Mouse (Mus musculus): ENCODE measurements around the gene Ccdc142.

- TF ChIP-seq CHD2 (IDR thresholded peaks at IDR 0.05; ENCODE audit: low read depth, low read length) (no peak), ZC3H11A (IDR thresholded peaks at IDR 0.05; ENCODE audit: borderline replicate concordance, low read depth, low read length) (no peak), HCFC1 (IDR thresholded peaks at IDR 0.05; ENCODE audit: borderline replicate concordance, insufficient read depth, low read length) (no peak), MAFK (IDR thresholded peaks at IDR 0.05; ENCODE audit: insufficient read depth, low read depth, low read length) (no peak)
Measured at GRCm38 (mm10) chr6:83135571-83136161, 34.3 kb downstream of the Ccdc142 start.
